Mouse (Mus musculus) neutrophil, adult 65 days (primary cell): ENCODE measurements around the gene Ylpm1. TPM values are rescaled to one million over a fixed set of nuclear protein-coding genes. Genes with fewer than 3 reads are reported as not detected.

Source experiments
- total RNA-seq: library from RNA; stranded (reverse); gene quantifications from 2 replicates; pipeline ENCODE4 v1.2.4, GENCODE M21; 2023

Gene Ylpm1
- 23.5 and 29.3 TPM in 2 replicates for total RNA-seq

GRCm38 (mm10) chr12:84996083-84996496 is at the start of gene Ylpm1:
Gene Ylpm1 (plus strand): TSS chr12:84996321.

GRCm38 (mm10) chr12:84970428-84971096 is 25.6 kb upstream of the Ylpm1 start, which contains the start of the genes Fcf1 and Arel1:
Gene Fcf1 (plus strand): TSS chr12:84970897.
Gene Arel1 (minus strand): TSS chr12:84970900.

GRCm38 (mm10) chr12:85110698-85111592 is 114.8 kb downstream of the Ylpm1 start, which contains the start of the genes Prox2 and Dlst:
Gene Prox2 (minus strand): TSS chr12:85110759.
Gene Dlst (plus strand): TSS chr12:85110833.

Other genes with a start within 250 kb of the Ylpm1 start
- 94.5 and 106 TPM in 2 replicates for gene Npc2, start 223.2 kb upstream of the Ylpm1 start, total RNA-seq
- 30.6 and 31.4 TPM in 2 replicates for gene Isca2, start 223.1 kb upstream of the Ylpm1 start, total RNA-seq
- gene Ltbp2, start 119.8 kb upstream of the Ylpm1 start, total RNA-seq, result 0.60 TPM in 1 of 2 replicates, not detected in the other
- gene Fcf1, start 25.4 kb upstream of the Ylpm1 start, total RNA-seq, result 43.6 and 46.4 TPM in 2 replicates
- 30.3 and 38.4 TPM in 2 replicates for gene Arel1, start 25.4 kb upstream of the Ylpm1 start, total RNA-seq
- gene Prox2, start 114.4 kb downstream of the Ylpm1 start, total RNA-seq, result 3.4 and 3.8 TPM in 2 replicates
- gene Dlst, start 114.5 kb downstream of the Ylpm1 start, total RNA-seq, result 357 and 450 TPM in 2 replicates
- gene Rps6kl1, start 154.9 kb downstream of the Ylpm1 start, total RNA-seq, result not detected in 2 replicates
- 0.66 TPM in 1 of 2 replicates, not detected in the other for gene Pgf, start 181.5 kb downstream of the Ylpm1 start, total RNA-seq
- gene Eif2b2, start 223.2 kb downstream of the Ylpm1 start, total RNA-seq, result 85.0 and 86.4 TPM in 2 replicates